Mouse (Mus musculus) MEL (cell line): ENCODE data around the gene Rims1. TPM values are rescaled to one million over a fixed set of nuclear protein-coding genes. Genes with fewer than 3 reads are reported as not detected.

ENCODE experiments used
- DNase-seq: peaks from one replicate; pipeline ENCODE4 v3.0.0; 2011; ENCODE audit warnings: low read depth, low spot score
- H3K27ac ChIP-seq: 2 replicates; pipeline ENCODE4 v1.5.1; 2012; ENCODE audit warnings: low read depth, mild to moderate bottlenecking, control low read depth, low read length, moderate library complexity; ENCODE audit not compliant: control insufficient read depth
- H3K27me3 ChIP-seq, 2 experiments: fragments of 150-350 bp in 1 of 2; sonication (generic) in 1 of 2; 2 replicates each; pipeline ENCODE4 v1.6.1; 2012; ENCODE audit warnings: low read length in 2 of 2, mild to moderate bottlenecking in 2 of 2, improper control_type of control experiment in 1 of 2, moderate library complexity in 1 of 2; ENCODE audit not compliant: insufficient read depth in 2 of 2, control insufficient read depth in 1 of 2
- H3K36me3 ChIP-seq, 2 experiments: 2 replicates each; pipeline ENCODE4 v1.6.1; 2012 to 2014; ENCODE audit warnings: low read length in 2 of 2, improper control_type of control experiment in 1 of 2, inconsistent platforms in 1 of 2, mild to moderate bottlenecking in 1 of 2; ENCODE audit not compliant: insufficient read depth in 2 of 2, control insufficient read depth in 1 of 2
- H3K4me1 ChIP-seq, 2 experiments: fragments of 150-350 bp in 1 of 2; sonication (generic) in 1 of 2; 2 replicates each; pipeline ENCODE4 v1.6.1; 2012; ENCODE audit warnings: low read length in 2 of 2, improper control_type of control experiment in 1 of 2, mild to moderate bottlenecking in 1 of 2; ENCODE audit not compliant: insufficient read depth in 2 of 2, control insufficient read depth in 1 of 2
- H3K4me3 ChIP-seq, 2 experiments: fragments of 150-350 bp in 1 of 2; sonication (generic) in 1 of 2; 2 replicates each; pipeline ENCODE4 v1.5.1; 2012; ENCODE audit warnings: low read depth in 2 of 2, low read length in 2 of 2, mild to moderate bottlenecking in 2 of 2, moderate library complexity in 2 of 2, control low read depth in 1 of 2, improper control_type of control experiment in 1 of 2; ENCODE audit not compliant: control insufficient read depth in 1 of 2, insufficient read depth in 1 of 2
- H3K79me2 ChIP-seq: 2 replicates; pipeline ENCODE4 v1.6.1; 2012; ENCODE audit warnings: mild to moderate bottlenecking, low read length, moderate library complexity; ENCODE audit not compliant: control insufficient read depth, poor library complexity, insufficient read depth
- H3K9ac ChIP-seq: 2 replicates; pipeline ENCODE4 v1.6.1; 2012; ENCODE audit warnings: low read depth, mild to moderate bottlenecking, control low read depth, low read length, moderate library complexity; ENCODE audit not compliant: control insufficient read depth, poor library complexity, severe bottlenecking
- H3K9me3 ChIP-seq: fragments of 150-350 bp; sonication (generic); replicated peaks from 2 replicates; pipeline ENCODE4 v1.6.1; 2012; ENCODE audit warnings: mild to moderate bottlenecking, low read length, improper control_type of control experiment, moderate library complexity; ENCODE audit not compliant: insufficient read depth
- CHD1 ChIP-seq: IDR thresholded peaks from 2 replicates; pipeline ENCODE4 v1.6.1; 2012; ENCODE audit warnings: low read depth, mild to moderate bottlenecking, inconsistent platforms, low read length, improper control_type of control experiment
- CHD2 ChIP-seq: IDR thresholded peaks from 2 replicates; pipeline ENCODE4 v1.6.1; 2011; ENCODE audit warnings: low read length, improper control_type of control experiment
- CTCF ChIP-seq, 3 experiments: IDR thresholded peaks in 2 of 3; conservative IDR thresholded peaks in 1 of 3; 2 replicates each; pipeline ENCODE4 v1.5.1; 2011 to 2012; ENCODE audit warnings: low read length in 3 of 3, low read depth in 2 of 3, mild to moderate bottlenecking in 2 of 3, improper control_type of control experiment in 1 of 3, inconsistent platforms in 1 of 3, mixed read lengths in 1 of 3, moderate library complexity in 1 of 3; ENCODE audit not compliant: control insufficient read depth in 1 of 3, insufficient read depth in 1 of 3, poor library complexity in 1 of 3, severe bottlenecking in 1 of 3
- E2F4 ChIP-seq: IDR thresholded peaks from 2 replicates; pipeline ENCODE4 v1.6.1; 2011; ENCODE audit warnings: low read depth, low read length, improper control_type of control experiment, borderline replicate concordance
- ELF1 ChIP-seq: IDR thresholded peaks from 2 replicates; pipeline ENCODE4 v1.6.1; 2014; ENCODE audit warnings: low read depth, mild to moderate bottlenecking, inconsistent platforms, low read length, improper control_type of control experiment, moderate library complexity
- EP300 ChIP-seq, 2 experiments: IDR thresholded peaks; 2 replicates each; pipeline ENCODE4 v1.6.1; 2011; ENCODE audit warnings: improper control_type of control experiment in 2 of 2, low read length in 2 of 2, low read depth in 1 of 2, mild to moderate bottlenecking in 1 of 2
- ETS1 ChIP-seq: IDR thresholded peaks from 2 replicates; pipeline ENCODE4 v1.6.1; 2012; ENCODE audit warnings: low read depth, mild to moderate bottlenecking, inconsistent platforms, low read length, improper control_type of control experiment, moderate library complexity
- GABPA ChIP-seq: IDR thresholded peaks from 2 replicates; pipeline ENCODE4 v1.6.1; 2012; ENCODE audit warnings: low read depth, mild to moderate bottlenecking, inconsistent platforms, low read length, improper control_type of control experiment, moderate library complexity
- HCFC1 ChIP-seq: IDR thresholded peaks from 2 replicates; pipeline ENCODE4 v1.6.1; 2012; ENCODE audit warnings: low read depth, mild to moderate bottlenecking, inconsistent platforms, low read length, improper control_type of control experiment, moderate library complexity
- JUND ChIP-seq: IDR thresholded peaks from 2 replicates; pipeline ENCODE4 v1.6.1; 2011; ENCODE audit warnings: low read depth, mild to moderate bottlenecking, improper control_type of control experiment, low read length
- KAT2A ChIP-seq: conservative IDR thresholded peaks from 2 replicates; pipeline ENCODE4 v1.6.1; 2012; ENCODE audit warnings: low read depth, low read length, improper control_type of control experiment, inconsistent platforms
- MAX ChIP-seq: IDR thresholded peaks from 2 replicates; pipeline ENCODE4 v1.6.1; 2011; ENCODE audit warnings: low read length, improper control_type of control experiment
- MEF2A ChIP-seq: IDR thresholded peaks from 2 replicates; pipeline ENCODE4 v1.6.1; 2014; ENCODE audit warnings: low read depth, mild to moderate bottlenecking, inconsistent platforms, low read length, improper control_type of control experiment; ENCODE audit not compliant: poor library complexity, insufficient replicate concordance, severe bottlenecking; ENCODE audit errors: extremely low read depth
- MXI1 ChIP-seq: IDR thresholded peaks from 2 replicates; pipeline ENCODE4 v1.6.1; 2011; ENCODE audit warnings: mild to moderate bottlenecking, low read depth, low read length, improper control_type of control experiment
- MYB ChIP-seq: IDR thresholded peaks from 2 replicates; pipeline ENCODE4 v1.6.1; 2011; ENCODE audit warnings: mild to moderate bottlenecking, low read depth, low read length, improper control_type of control experiment
- NELFE ChIP-seq: IDR thresholded peaks from 2 replicates; pipeline ENCODE4 v1.6.1; 2011; ENCODE audit warnings: low read depth, low read length, improper control_type of control experiment
- POLR2A ChIP-seq, 2 experiments: IDR thresholded peaks; 2 replicates each; pipeline ENCODE4 v1.6.1; 2011 to 2012; ENCODE audit warnings: low read length in 2 of 2, mild to moderate bottlenecking in 2 of 2, control low read depth in 1 of 2, improper control_type of control experiment in 1 of 2, low read depth in 1 of 2, moderate library complexity in 1 of 2; ENCODE audit not compliant: control insufficient read depth in 1 of 2, insufficient read depth in 1 of 2, poor library complexity in 1 of 2
- POLR2AphosphoS2 ChIP-seq: IDR thresholded peaks from 2 replicates; pipeline ENCODE4 v1.6.1; 2011; ENCODE audit warnings: low read length, improper control_type of control experiment
- POLR2AphosphoS5 ChIP-seq: IDR thresholded peaks from 2 replicates; pipeline ENCODE4 v1.6.1; 2012; ENCODE audit warnings: low read depth, borderline replicate concordance, mild to moderate bottlenecking, inconsistent platforms, low read length, moderate library complexity, mixed read lengths
- RAD21 ChIP-seq: IDR thresholded peaks from 2 replicates; pipeline ENCODE4 v1.6.1; 2011; ENCODE audit warnings: mild to moderate bottlenecking, low read depth, low read length, improper control_type of control experiment
- RCOR1 ChIP-seq: IDR thresholded peaks from 2 replicates; pipeline ENCODE4 v1.6.1; 2012; ENCODE audit warnings: low read depth, mild to moderate bottlenecking, inconsistent platforms, low read length, improper control_type of control experiment
- SIN3A ChIP-seq: IDR thresholded peaks from 2 replicates; pipeline ENCODE4 v1.6.1; 2012; ENCODE audit warnings: low read length, improper control_type of control experiment, inconsistent platforms
- TAL1 ChIP-seq: IDR thresholded peaks from 2 replicates; pipeline ENCODE4 v1.6.1; 2012; ENCODE audit warnings: mild to moderate bottlenecking, inconsistent platforms, low read length, moderate library complexity, mixed read lengths
- TCF12 ChIP-seq: IDR thresholded peaks from 2 replicates; pipeline ENCODE4 v1.6.1; 2014; ENCODE audit warnings: low read depth, mild to moderate bottlenecking, inconsistent platforms, low read length, improper control_type of control experiment, moderate library complexity
- UBTF ChIP-seq: IDR thresholded peaks from 2 replicates; pipeline ENCODE4 v1.6.1; 2012; ENCODE audit warnings: low read depth, mild to moderate bottlenecking, inconsistent platforms, low read length, improper control_type of control experiment, moderate library complexity, borderline replicate concordance; ENCODE audit not compliant: insufficient read depth
- USF2 ChIP-seq, 2 experiments: IDR thresholded peaks; 2 replicates each; pipeline ENCODE4 v1.6.1; 2011 to 2012; ENCODE audit warnings: improper control_type of control experiment in 2 of 2, low read length in 2 of 2, borderline replicate concordance in 1 of 2, inconsistent platforms in 1 of 2, low read depth in 1 of 2, mild to moderate bottlenecking in 1 of 2; ENCODE audit not compliant: insufficient read depth in 1 of 2
- ZC3H11A ChIP-seq: IDR thresholded peaks from 2 replicates; pipeline ENCODE4 v1.6.1; 2012; ENCODE audit warnings: low read depth, mild to moderate bottlenecking, inconsistent platforms, low read length, improper control_type of control experiment
- ZKSCAN1 ChIP-seq: IDR thresholded peaks from 2 replicates; pipeline ENCODE4 v1.6.1; 2012; ENCODE audit warnings: low read depth, mild to moderate bottlenecking, inconsistent platforms, low read length, improper control_type of control experiment, moderate library complexity
- ZMIZ1 ChIP-seq: IDR thresholded peaks from 2 replicates; pipeline ENCODE4 v1.6.1; 2012; ENCODE audit warnings: low read depth, mild to moderate bottlenecking, inconsistent platforms, low read length, improper control_type of control experiment, moderate library complexity
- ZNF384 ChIP-seq: IDR thresholded peaks from 2 replicates; pipeline ENCODE4 v1.6.1; 2012; ENCODE audit warnings: low read depth, mild to moderate bottlenecking, inconsistent platforms, low read length, improper control_type of control experiment
- polyA plus RNA-seq, 2 experiments: library from polyadenylated mRNA; stranded (reverse) in 1 of 2; unstranded in 1 of 2; fragments of >175 nt in 1 of 2; fragments of >200 nt in 1 of 2; gene quantifications; 2 replicates each; pipeline versions ENCODE4 v1.2.1 to v1.2.4; 2012; ENCODE audit warnings: low replicate concordance in 2 of 2, low read depth in 1 of 2; ENCODE audit not compliant: insufficient read length in 2 of 2, insufficient read depth in 1 of 2, missing spikeins in 1 of 2
- total RNA-seq: library from RNA; depleted of rRNA; stranded (reverse); fragments of 300-350 nt; gene quantifications from 2 replicates; pipeline ENCODE4 v1.2.3, GENCODE M21; 2012

Rims1 gene
- total and polyA plus RNA-seq, 3 experiments, result 0.31 TPM; not detected in 2

DNA sequence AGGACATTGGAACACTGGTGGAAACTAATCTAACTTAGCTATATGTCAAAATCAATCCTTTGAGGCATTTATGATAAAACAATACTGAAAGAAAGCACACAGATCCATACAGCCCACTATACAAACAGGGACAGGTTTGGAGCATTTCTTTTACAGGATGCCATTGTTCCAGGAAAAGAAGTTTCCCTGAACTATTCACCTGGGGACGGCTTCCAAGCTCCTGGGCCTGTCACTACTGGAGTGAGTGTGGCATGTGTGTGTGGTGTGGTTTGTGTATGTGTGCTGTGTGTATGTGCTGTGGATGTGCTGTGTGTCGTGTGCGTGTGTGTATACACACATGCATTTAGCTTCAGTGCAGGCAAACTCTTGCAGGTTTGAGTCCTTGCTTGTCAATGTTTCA, 338.8 kb downstream of the Rims1 start:
- Histone ChIP-seq H3K9ac (no peak overlapping the region), H3K9me3 (no peaks in the 10 kb centered on the region), H3K79me2 (no peaks in the 10 kb centered on the region), H3K27ac (no peak overlapping the region), H3K4me1 (no peaks in the 10 kb centered on the region), H3K36me3 (no peaks in the 10 kb centered on the region), H3K4me3 (no peak overlapping the region), H3K27me3 (no peaks in the 10 kb centered on the region)
- DNase-seq, result no peak
- TF ChIP-seq SIN3A (no peak), ZNF384 (no peak), ZC3H11A (no peak), E2F4 (no peak), TAL1 (no peak), TCF12 (no peak), POLR2A (IDR thresholded peaks at IDR 0.05; ENCODE audit: control insufficient read depth in 1 of 2, insufficient read depth in 1 of 2, low read depth in 1 of 2, low read length in 2 of 2, poor library complexity in 1 of 2) (no peak), EP300 (IDR thresholded peaks at IDR 0.05; ENCODE audit: low read depth in 1 of 2, low read length in 2 of 2) (no peak), ETS1 (no peak), RAD21 (no peak), MAX (no peak), ZKSCAN1 (no peak), USF2 (IDR thresholded peaks at IDR 0.05; ENCODE audit: borderline replicate concordance in 1 of 2, insufficient read depth in 1 of 2, low read depth in 1 of 2, low read length in 2 of 2) (no peak), POLR2AphosphoS5 (no peak), NELFE (no peak), MYB (no peak), MXI1 (no peak), POLR2AphosphoS2 (no peak), GABPA (no peak)

DNA sequence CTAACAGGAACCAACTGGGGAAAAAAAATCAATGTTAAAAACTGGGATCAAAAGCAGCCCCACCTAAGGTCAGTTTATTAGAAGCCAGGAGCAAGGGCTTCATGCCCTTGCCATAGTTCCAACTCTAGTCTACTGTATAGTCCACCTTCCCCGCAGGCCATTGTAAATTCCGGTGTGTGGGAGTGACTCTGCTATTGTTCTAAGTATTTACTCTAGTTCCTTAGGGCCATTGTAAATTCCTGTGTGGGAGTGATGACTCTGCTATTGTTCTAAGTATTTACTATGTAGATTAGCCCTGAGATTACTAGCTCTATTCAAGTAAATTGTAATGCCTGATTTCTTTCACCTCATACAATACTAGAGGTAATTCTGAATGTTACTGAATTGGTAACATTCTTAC, 339.2 kb downstream of the Rims1 start:
- TF ChIP-seq CTCF (IDR thresholded peaks at IDR 0.05 in 2 of 3, conservative IDR thresholded peaks at IDR 0.05 in 1 of 3; ENCODE audit: control insufficient read depth in 1 of 3, insufficient read depth in 1 of 3, low read depth in 2 of 3, low read length in 3 of 3, poor library complexity in 1 of 3, severe bottlenecking in 1 of 3), result no peak
- no peak for TF ChIP-seq HCFC1
- TF ChIP-seq UBTF, result no peak
- no peak for TF ChIP-seq MAX
- TF ChIP-seq RCOR1, result no peak
- no peak for TF ChIP-seq ZKSCAN1
- no peak for TF ChIP-seq MXI1
- no peak for TF ChIP-seq MEF2A
- TF ChIP-seq CHD1, result no peak
- no peak for TF ChIP-seq JUND
- TF ChIP-seq USF2 (IDR thresholded peaks at IDR 0.05; ENCODE audit: borderline replicate concordance in 1 of 2, insufficient read depth in 1 of 2, low read depth in 1 of 2, low read length in 2 of 2), result no peak
- no peak for TF ChIP-seq CHD2
- no peak for TF ChIP-seq KAT2A
- no peak for TF ChIP-seq TCF12
- TF ChIP-seq POLR2AphosphoS2, result no peak
- no peak for TF ChIP-seq GABPA
- TF ChIP-seq ZMIZ1, result no peak
- no peak for TF ChIP-seq TAL1
- no peak for TF ChIP-seq ELF1
- DNase-seq, result no peak
- Histone ChIP-seq H3K36me3 (no peaks in the 10 kb centered on the region), H3K9me3 (no peaks in the 10 kb centered on the region), H3K4me3 (no peak overlapping the region), H3K4me1 (no peaks in the 10 kb centered on the region), H3K27me3 (no peaks in the 10 kb centered on the region), H3K79me2 (no peaks in the 10 kb centered on the region), H3K27ac (no peak overlapping the region), H3K9ac (no peak overlapping the region)
